Mouse (Mus musculus): ENCODE results near the gene Stat4. TPM values are rescaled to one million over a fixed set of nuclear protein-coding genes. Genes with fewer than 3 reads are reported as not detected.

Gene Stat4
- polyA plus RNA-seq, 1 experiment from 2014 or later = 2.1 TPM

GRCm38 (mm10) chr1:52154890-52155289, 167.9 kb downstream of the Stat4 start:
- no peak for ATAC-seq (replicated peaks; ENCODE audit: insufficient number of reproducible peaks, low FRiP score, low TSS enrichment)
- H3K9ac ChIP-seq (ENCODE audit: low read depth, low read length) = no peak overlapping the region
- no peak overlapping the region for H3K27ac ChIP-seq (ENCODE audit: low read depth, low read length)
- H3K4me2 ChIP-seq = no peak overlapping the region
- H3K9me3 ChIP-seq (replicated peaks; ENCODE audit: control insufficient read depth, low read length) = no peaks in the 10 kb centered on the region
- H3K27me3 ChIP-seq (ENCODE audit: control insufficient read depth, insufficient read depth, low read length) = no peaks in the 10 kb centered on the region
- H3K4me3 ChIP-seq (ENCODE audit: low read depth, low read length) = no peak overlapping the region
- H3K4me1 ChIP-seq (ENCODE audit: control insufficient read depth, insufficient read depth, low read length) = peaks cover 12% of the 10 kb centered on the region
- 93% methylated on average over 8 of the region's 8 CpGs for WGBS (ENCODE audit: insufficient replicate concordance)
- peaks cover 6% of the 10 kb centered on the region for H3K36me3 ChIP-seq (ENCODE audit: control insufficient read depth, insufficient read depth, low read length)

- H3K9ac ChIP-seq (ENCODE audit: low read depth, low read length) = no peak overlapping the region
- 86% methylated on average over 10 of the region's 10 CpGs for WGBS (ENCODE audit: insufficient replicate concordance)
- no peaks in the 10 kb centered on the region for H3K27me3 ChIP-seq (ENCODE audit: control insufficient read depth, insufficient read depth, low read length)
- no peaks in the 10 kb centered on the region for H3K4me1 ChIP-seq (ENCODE audit: control insufficient read depth, insufficient read depth, low read length)
- H3K27ac ChIP-seq (ENCODE audit: low read depth, low read length) = no peak overlapping the region
- H3K36me3 ChIP-seq (ENCODE audit: control insufficient read depth, insufficient read depth, low read length) = peaks cover 6% of the 10 kb centered on the region
- H3K4me3 ChIP-seq (ENCODE audit: low read depth, low read length) = no peak overlapping the region
- ATAC-seq (replicated peaks; ENCODE audit: insufficient number of reproducible peaks, low FRiP score, low TSS enrichment) = no peak
- H3K9me3 ChIP-seq (replicated peaks; ENCODE audit: control insufficient read depth, low read length) = no peaks in the 10 kb centered on the region
- H3K4me2 ChIP-seq = no peak overlapping the region
These were observed 169.4 kb downstream of the Stat4 start for GRCm38 (mm10) chr1:52156351-52156750.

Other genes with a start within 250 kb of the Stat4 start
- 39.1 and 51.8 TPM in 2 replicates for gene Myo1b, start 71.1 kb upstream of the Stat4 start, polyA plus RNA-seq (2014; fragmentation: Nextera tagmentation; extraction: Ambion mirVana)
- gene Stat1, start 132.3 kb downstream of the Stat4 start, polyA plus RNA-seq (2014; fragmentation: Nextera tagmentation; extraction: Ambion mirVana) = 28.5 and 31.2 TPM in 2 replicates
- 33.0 and 36.0 TPM in 2 replicates for gene Gls, start 246.1 kb downstream of the Stat4 start, polyA plus RNA-seq (2014; fragmentation: Nextera tagmentation; extraction: Ambion mirVana)